Mouse (Mus musculus) thymus, postnatal 36 days (tissue): ENCODE measurements around the gene Zc3h12d.
"Not testable (repeated sequence)": the region's sequence is repeated elsewhere in the genome, so short reads cannot be mapped to it uniquely, and the experiment has no call there.

Source experiments
- DNase-seq, 2 experiments: peaks; one replicate each; pipeline ENCODE4 v3.0.0; 2022; ENCODE audit warnings: mixed read lengths in 2 of 2

Zc3h12d gene

GRCm38 (mm10) chr10:7874194-7874593, 41.9 kb downstream of the Zc3h12d start:
- DNase-seq: no peak

GRCm38 (mm10) chr10:7880283-7880682, 48.0 kb downstream of the Zc3h12d start:
- DNase-seq: not testable (repeated sequence)

DNA sequence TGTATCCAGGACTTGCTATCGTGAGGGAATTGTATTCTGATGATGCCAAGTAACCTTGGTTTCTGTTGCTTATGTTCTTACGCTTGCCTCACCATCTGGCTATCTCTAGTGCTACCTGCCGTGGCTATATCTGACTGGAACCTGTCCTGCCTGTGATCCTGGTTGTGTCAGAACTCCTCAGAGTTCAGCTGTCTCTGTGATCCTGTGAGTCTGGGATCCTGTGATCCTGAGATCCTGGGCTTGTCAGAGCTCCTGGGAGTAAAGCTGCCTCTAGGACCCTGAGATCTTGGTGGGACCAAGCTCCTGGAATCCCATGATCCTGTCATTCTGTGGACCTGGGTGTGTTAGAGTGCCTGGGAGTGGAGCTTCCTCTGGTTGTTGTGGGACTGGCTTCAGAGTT, 49.7 kb downstream of the Zc3h12d start:
- DNase-seq: no peak

DNA sequence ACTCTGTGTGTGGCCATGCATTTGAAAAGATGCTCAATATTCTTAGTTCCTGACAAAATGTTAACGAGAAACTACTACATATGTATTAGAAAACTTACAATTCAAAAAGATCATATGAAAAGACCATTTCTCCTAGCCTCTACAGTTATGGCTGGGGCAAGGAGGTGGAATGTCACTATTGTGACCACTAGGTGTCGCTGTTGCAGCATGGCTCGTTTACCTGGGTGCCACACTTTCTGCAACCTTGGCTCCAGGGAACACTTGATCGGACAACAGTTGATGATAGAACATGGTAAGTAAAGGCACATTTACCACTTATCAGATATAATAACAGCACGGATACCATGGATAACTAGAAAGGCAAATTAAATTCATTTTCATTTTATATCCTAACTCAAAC, 51.3 kb downstream of the Zc3h12d start:
- peak; percentile 61 to 63 for DNase-seq

DNA sequence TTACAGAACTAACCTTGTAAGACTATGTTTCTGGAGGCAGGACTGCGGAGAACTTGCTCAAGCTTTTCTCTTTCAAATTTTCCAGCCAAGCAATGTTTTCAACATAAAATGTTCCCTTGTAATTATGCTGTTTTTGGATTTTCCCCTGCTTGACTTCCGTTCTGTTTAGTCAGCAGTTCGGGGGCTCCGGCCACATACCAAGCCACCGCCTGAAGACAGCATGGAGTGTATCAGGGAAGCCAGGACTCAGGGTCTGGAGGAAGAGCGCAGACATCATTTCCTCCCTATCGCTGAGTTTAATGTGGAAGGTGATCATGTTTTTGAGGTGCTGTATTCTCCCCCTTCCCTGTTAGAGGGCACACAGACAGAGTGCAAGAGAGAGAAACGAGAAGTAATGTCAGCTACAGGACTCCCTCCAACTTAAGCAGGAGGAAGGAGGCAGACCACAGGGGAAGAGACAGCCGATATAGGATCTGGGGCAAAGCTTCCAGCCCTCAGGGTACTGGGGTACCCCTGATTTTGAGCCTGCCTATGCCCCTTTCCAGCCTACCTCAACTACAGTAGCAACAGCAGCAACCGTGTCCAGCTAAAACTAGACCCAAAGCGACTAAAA, 56.1 kb downstream of the Zc3h12d start:
- no peak for DNase-seq

- DNase-seq: no peak
Measured at GRCm38 (mm10) chr10:7900719-7901627, 68.7 kb downstream of the Zc3h12d start.

- DNase-seq: no peak
Measured at GRCm38 (mm10) chr10:7904157-7904556, 71.9 kb downstream of the Zc3h12d start.

- DNase-seq: no peak
Measured at GRCm38 (mm10) chr10:7907151-7907550, 74.9 kb downstream of the Zc3h12d start.

DNA sequence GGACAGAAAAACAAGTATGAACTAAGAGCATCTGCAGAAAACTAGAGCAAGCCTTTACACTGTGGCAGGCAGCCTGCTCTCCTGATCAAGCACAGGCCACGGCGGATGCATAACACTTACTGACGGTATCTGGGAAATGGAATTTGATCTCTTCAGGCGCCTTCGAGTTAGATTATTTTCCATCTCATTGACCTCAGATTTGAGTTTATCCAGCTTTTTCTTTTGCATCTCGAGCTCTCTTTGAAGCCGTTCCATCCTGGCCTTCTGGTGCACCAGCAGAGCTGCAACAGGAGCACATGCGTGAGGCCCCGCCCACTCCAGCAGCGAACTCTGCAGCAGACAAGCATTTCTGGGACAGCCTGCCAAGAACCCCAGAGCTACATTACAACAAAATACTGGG, 79.0 kb downstream of the Zc3h12d start:
- DNase-seq: no peak
